Mouse (Mus musculus) spleen, adult 2 months (tissue): ENCODE measurements around the gene Emg1. TPM values are rescaled to one million over a fixed set of nuclear protein-coding genes. Genes with fewer than 3 reads are reported as not detected.

Experiments
- DNase-seq, 2 experiments: peaks; one replicate each; pipeline versions ENCODE4 v3.0.0 to v3.0.0-alpha.2; 2012 to 2021; ENCODE audit warnings: low spot score in 2 of 2, low read depth in 1 of 2
- H3K27ac ChIP-seq: fragments of 200-500 bp; 2 replicates; pipeline ENCODE4 v1.5.1; 2012; ENCODE audit warnings: low read length, inconsistent platforms; ENCODE audit not compliant: insufficient read depth
- H3K27me3 ChIP-seq: fragments of 200-500 bp; 2 replicates; pipeline ENCODE4 v1.6.1; 2012; ENCODE audit warnings: mild to moderate bottlenecking, moderate library complexity, low read length, inconsistent platforms; ENCODE audit not compliant: control insufficient read depth, insufficient read depth
- H3K36me3 ChIP-seq: fragments of 200-500 bp; 2 replicates; pipeline ENCODE4 v1.6.1; 2012; ENCODE audit warnings: mild to moderate bottlenecking, low read length, inconsistent platforms; ENCODE audit not compliant: control insufficient read depth, insufficient read depth
- H3K4me1 ChIP-seq: fragments of 200-500 bp; 2 replicates; pipeline ENCODE4 v1.6.1; 2011; ENCODE audit warnings: inconsistent platforms; ENCODE audit not compliant: control insufficient read depth, insufficient read depth, insufficient read length
- H3K4me3 ChIP-seq: fragments of 200-500 bp; 2 replicates; pipeline ENCODE4 v1.5.1; 2011; ENCODE audit warnings: mild to moderate bottlenecking, inconsistent platforms; ENCODE audit not compliant: insufficient read depth, insufficient read length; ENCODE audit errors: extremely low read depth
- CTCF ChIP-seq: fragments of 200-500 bp; IDR thresholded peaks from 2 replicates; pipeline ENCODE4 v1.5.1; 2011; ENCODE audit warnings: mild to moderate bottlenecking, inconsistent platforms; ENCODE audit not compliant: insufficient read depth, insufficient read length, insufficient replicate concordance; ENCODE audit errors: extremely low read depth
- POLR2A ChIP-seq: fragments of 200-500 bp; IDR thresholded peaks from 2 replicates; pipeline ENCODE4 v1.6.1; 2011; ENCODE audit warnings: low read depth, low read length, inconsistent platforms
- WGBS: fragments of 180-500 bp; shearing (Covaris S2); methylation state at CpG from one replicate; pipeline ENCODE4 v1.1.7; 2018; 5-methylcytosine and 5-hydroxymethylcytosine counted together
- polyA plus RNA-seq: library from polyadenylated mRNA; depleted of rRNA; stranded (reverse); fragments of >200 nt; gene quantifications from 2 replicates; pipeline ENCODE4 v1.2.3, GENCODE M21; 2012

Emg1 gene
- polyA plus RNA-seq, 1 experiment, result 47.9 TPM

DNA sequence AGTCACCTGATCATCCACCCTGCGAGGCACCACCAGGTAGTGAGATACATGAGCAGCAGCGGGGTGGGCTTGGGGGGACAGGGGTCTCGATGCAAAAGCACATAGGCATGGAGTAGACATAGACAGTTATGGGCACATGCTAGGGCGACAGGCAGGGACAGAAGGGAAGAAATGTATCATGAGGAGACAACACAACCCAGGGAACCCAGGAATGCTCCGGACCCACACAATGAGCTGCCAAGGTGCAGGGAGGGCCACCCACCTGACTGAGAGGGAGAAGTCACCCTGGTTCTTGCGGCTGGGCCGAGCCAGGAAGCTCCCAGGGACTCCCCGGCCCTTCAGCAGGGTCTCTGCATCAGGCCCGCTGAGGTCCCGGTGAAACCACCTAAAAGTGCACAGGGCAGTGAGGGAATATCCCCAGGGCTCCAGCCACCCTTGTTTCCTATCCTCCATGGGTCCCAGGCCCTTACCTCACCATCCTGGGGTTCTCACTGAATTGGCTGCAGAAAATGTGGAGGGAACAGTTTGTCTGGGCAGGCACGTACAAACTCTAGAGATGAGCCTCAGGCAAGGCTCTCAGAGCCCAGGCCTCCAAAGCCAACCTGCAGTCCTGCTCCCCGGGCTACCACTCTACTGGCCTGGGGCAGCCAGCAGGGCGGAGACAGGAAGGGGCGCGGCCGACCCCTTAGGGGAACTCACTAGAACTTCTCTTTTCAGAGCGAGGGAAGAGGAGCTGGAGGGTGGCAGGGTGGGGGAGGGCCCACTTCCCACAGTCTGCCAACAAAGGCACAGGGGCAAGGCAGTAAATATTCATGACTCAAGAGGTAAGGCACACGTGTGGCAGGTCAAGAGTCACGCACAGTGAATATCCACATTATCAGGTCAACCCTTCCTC lies 20.7 kb upstream of the Emg1 start:
- peak overlapping the region; percentile 89 for H3K4me3 ChIP-seq
- TF ChIP-seq POLR2A (peak; percentile 92), CTCF (peak; percentile 9; the same call in 1 of the 2 replicates)
- no peaks in the 10 kb centered on the region for H3K27me3 ChIP-seq
- H3K4me1 ChIP-seq, result peaks cover 31% of the 10 kb centered on the region; the same call in 1 of the 2 replicates
- 5% methylated on average over 19 of the region's 19 CpGs for WGBS
- peak in 1 of 2 experiments; percentile 93 for DNase-seq
- H3K36me3 ChIP-seq, result peaks cover 28% of the 10 kb centered on the region
- H3K27ac ChIP-seq, result peak overlapping the region; percentile 96

DNA sequence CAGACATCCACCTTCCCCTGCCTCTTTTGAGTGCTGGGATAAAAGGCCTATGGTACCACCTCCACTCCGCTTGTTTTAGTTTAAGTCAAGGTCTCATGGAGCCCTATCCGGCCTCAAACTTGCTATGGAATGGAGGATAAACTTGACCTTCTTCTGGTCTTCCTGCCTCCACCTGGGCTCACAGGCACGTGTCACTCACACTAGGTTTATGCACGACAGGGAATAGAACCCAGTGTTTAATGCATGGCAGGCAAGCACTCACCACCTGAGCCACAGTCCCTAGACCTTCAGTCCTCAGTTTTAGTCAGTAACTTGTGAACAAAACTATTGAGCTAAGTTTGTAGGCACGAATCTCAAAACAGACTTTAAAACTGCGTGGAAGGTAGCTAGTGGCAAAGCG lies 19.1 kb upstream of the Emg1 start:
- Histone ChIP-seq H3K36me3 (peaks cover 41% of the 10 kb centered on the region), H3K4me3 (peak overlapping the region; percentile 89), H3K4me1 (peaks cover 31% of the 10 kb centered on the region; the same call in 1 of the 2 replicates), H3K27me3 (no peaks in the 10 kb centered on the region), H3K27ac (peak overlapping the region; percentile 96)
- DNase-seq, result no peak
- no peak for TF ChIP-seq POLR2A
- TF ChIP-seq CTCF, result no peak
- WGBS, result 59% methylated on average over 7 of the region's 7 CpGs

DNA sequence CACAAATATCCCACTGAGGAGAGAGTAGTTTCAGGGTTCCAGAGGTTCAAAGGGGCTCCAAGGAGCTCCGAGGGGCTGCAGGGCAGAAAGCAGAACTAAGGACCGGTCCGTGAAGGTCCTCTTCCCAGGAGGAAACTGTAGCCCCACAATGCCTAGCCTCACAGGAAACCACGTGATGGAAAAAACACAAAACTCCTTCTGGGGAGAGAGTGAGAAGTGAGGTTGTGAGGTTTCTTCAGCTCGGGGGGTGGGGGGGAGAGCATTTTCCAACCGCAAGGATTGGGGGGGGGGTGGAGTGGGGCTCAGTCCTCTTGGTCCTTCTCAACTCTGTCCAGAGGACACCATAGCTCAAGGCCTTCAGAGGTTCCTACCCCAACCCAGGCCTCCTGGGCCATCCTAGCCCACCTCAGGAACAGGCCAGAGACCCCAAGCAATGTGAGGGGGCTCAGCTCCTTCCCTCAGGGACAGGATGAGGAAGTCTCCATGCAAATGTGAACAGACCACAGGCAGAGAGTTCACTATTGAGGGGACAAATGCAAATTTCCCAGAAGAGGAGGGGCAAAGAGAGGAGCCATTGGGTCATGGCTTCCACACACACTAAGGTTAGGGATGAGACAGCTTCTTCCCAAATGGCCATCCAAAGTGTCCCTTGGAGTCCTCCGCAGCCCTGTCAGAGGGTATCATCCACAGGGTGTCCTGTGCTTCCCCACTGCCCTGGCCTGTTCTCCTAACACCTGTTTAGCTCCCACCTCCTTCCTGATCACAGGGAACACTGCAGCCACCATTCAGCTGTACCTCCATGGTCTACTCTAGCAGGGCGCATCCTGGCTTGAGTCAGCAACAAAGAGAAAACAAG lies 18.1 kb upstream of the Emg1 start:
- 20% methylated on average over 8 of the region's 8 CpGs for WGBS
- Histone ChIP-seq H3K4me3 (peak overlapping the region; percentile 59), H3K4me1 (peaks cover 36% of the 10 kb centered on the region; the same call in 1 of the 2 replicates), H3K36me3 (peaks cover 49% of the 10 kb centered on the region), H3K27me3 (no peaks in the 10 kb centered on the region), H3K27ac (peak overlapping the region; percentile 96)
- peak; percentile 73 to 86 for DNase-seq
- TF ChIP-seq CTCF, result no peak
- TF ChIP-seq POLR2A, result no peak; the same call in 1 of the 2 replicates

DNA sequence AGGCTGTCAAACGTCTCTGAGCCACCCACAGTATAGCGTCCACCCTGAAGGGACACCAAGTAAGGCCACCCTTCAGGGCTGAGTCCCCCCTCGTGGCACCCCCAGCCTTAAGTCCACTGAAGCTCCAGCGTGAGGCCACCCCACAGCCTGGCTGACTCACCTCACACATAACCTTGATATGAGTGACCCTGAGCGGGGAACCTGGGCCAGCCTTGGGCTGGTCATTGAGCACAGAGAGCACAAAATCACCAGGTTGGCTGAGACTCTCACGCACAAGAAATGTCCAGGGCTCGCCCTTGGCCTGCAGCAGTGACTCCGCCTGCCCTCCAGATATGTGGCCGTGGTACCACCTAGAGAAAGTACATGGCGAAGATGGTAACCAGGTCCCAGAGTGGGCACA lies 16.6 kb upstream of the Emg1 start:
- H3K27me3 ChIP-seq, result no peaks in the 10 kb centered on the region
- TF ChIP-seq POLR2A (no peak), CTCF (no peak)
- DNase-seq, result no peak
- H3K4me1 ChIP-seq, result peaks cover 42% of the 10 kb centered on the region; the same call in 1 of the 2 replicates
- H3K4me3 ChIP-seq, result no peak overlapping the region
- H3K27ac ChIP-seq, result peak overlapping the region; percentile 64
- 89% methylated on average over 10 of the region's 10 CpGs for WGBS
- peaks cover 58% of the 10 kb centered on the region for H3K36me3 ChIP-seq

DNA sequence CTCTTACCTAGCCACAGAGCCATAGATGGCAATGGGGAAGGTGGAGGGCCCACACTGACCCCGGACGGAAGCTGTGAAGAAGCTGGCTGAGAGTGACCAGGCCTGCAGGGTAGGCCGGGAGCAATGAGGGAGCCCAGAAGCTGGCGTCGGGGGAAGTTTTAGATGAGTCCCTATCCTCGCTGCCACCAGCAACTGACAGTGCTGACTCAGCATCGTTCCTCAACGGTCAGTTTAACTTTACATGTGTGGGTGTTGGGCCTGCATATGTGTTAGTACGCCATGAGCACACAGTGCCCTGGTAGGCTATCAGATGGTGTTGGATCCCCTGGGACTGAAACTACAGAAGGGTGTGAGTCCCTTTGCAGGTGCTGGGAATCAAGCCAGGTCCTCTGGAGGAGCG lies 12.5 kb upstream of the Emg1 start:
- peaks cover 60% of the 10 kb centered on the region for H3K36me3 ChIP-seq
- peak overlapping the region; percentile 90 for H3K27ac ChIP-seq
- H3K4me1 ChIP-seq, result peaks cover 57% of the 10 kb centered on the region; the same call in 1 of the 2 replicates
- WGBS, result 68% methylated on average over 10 of the region's 10 CpGs
- no peaks in the 10 kb centered on the region for H3K27me3 ChIP-seq
- DNase-seq, result peak in 1 of 2 experiments; percentile 15
- H3K4me3 ChIP-seq, result no peak overlapping the region
- TF ChIP-seq POLR2A (no peak), CTCF (no peak)

DNA sequence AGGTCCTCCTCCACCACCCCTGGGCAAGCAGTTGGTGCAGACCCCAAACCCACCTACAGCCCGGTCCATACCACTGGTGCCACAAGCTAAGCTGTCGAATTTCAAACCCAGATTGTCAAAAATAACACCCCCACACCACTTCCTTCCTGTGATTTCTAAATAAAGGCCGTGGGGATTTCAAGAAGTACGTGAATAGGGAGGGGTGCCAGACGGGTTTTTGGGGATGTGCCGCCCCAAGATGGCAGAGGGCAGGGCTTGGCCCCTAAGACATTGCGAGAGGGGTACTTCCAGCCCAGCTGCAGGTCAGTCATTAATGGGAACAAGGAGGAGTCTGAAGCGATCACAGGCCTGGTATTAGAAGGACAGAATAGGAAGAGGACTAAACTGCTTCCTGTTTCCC lies 11.6 kb upstream of the Emg1 start:
- 11% methylated on average over 8 of the region's 8 CpGs for WGBS
- Histone ChIP-seq H3K27me3 (no peaks in the 10 kb centered on the region), H3K36me3 (peaks cover 53% of the 10 kb centered on the region), H3K4me3 (peak overlapping the region; percentile 48), H3K4me1 (peaks cover 54% of the 10 kb centered on the region; the same call in 1 of the 2 replicates), H3K27ac (peak overlapping the region; percentile 90)
- TF ChIP-seq POLR2A, result no peak
- TF ChIP-seq CTCF, result no peak
- DNase-seq, result peak in 1 of 2 experiments; percentile 63
